Mouse (Mus musculus): ENCODE data around the gene Ttc30b. TPM values are rescaled to one million over a fixed set of nuclear protein-coding genes. Genes with fewer than 3 reads are reported as not detected.
A peak's percentile ranks its signal among the peaks of the same experiment; 100 is the strongest.
"Not testable (repeated sequence)": the region's sequence is repeated elsewhere in the genome, so short reads cannot be mapped to it uniquely, and the experiment has no call there.

The Ttc30b gene
- 17.5 and 21.8 TPM in 2 replicates for polyA plus RNA-seq (2015; fragmentation: Nextera tagmentation; extraction: Ambion mirVana)

- peak; percentile 93 for ATAC-seq (ENCODE audit: low FRiP score, low read depth)
- no peaks in the 10 kb centered on the region for H3K9me3 ChIP-seq
- WGBS: 3% methylated on average over 39 of the region's 42 CpGs
Measured at GRCm38 (mm10) chr2:75938117-75939063, at the start of gene Ttc30b. Gene Ttc30b (minus strand): TSS chr2:75938585.

GRCm38 (mm10) chr2:75987739-75988138 is 49.4 kb upstream of the Ttc30b start:
- H3K4me1 ChIP-seq (replicated peaks): peaks cover 40% of the 10 kb centered on the region
- no peak for ATAC-seq (ENCODE audit: low FRiP score, low read depth)

More at GRCm38 (mm10) chr2:75938117-75939063, at the start of gene Ttc30b:
- Histone ChIP-seq H3K27me3 (no peaks in the 10 kb centered on the region), H3K36me3 (no peaks in the 10 kb centered on the region), H3K27ac (replicated peaks) (peak within 1 kb of the TSS; percentile 92), H3K9ac (peak within 1 kb of the TSS; percentile 35), H3K4me1 (replicated peaks) (peaks cover 4% of the 10 kb centered on the region; the same call in 1 of the 2 replicates), H3K4me2 (peak within 1 kb of the TSS; percentile 57), H3K4me3 (peak within 1 kb of the TSS; percentile 55)

GRCm38 (mm10) chr2:75985124-75985523 is 46.7 kb upstream of the Ttc30b start:
- Histone ChIP-seq H3K9ac (no peak overlapping the region), H3K27ac (replicated peaks) (peak overlapping the region; percentile 60), H3K27me3 (no peaks in the 10 kb centered on the region), H3K36me3 (no peaks in the 10 kb centered on the region), H3K4me3 (no peak overlapping the region), H3K4me2 (no peak overlapping the region), H3K4me1 (replicated peaks) (peaks cover 34% of the 10 kb centered on the region), H3K9me3 (no peaks in the 10 kb centered on the region)
- ATAC-seq (ENCODE audit: low FRiP score, low read depth): peak; percentile 50; the same call in 1 of the 2 replicates
- 2% methylated on average over 2 of the region's 2 CpGs for WGBS

More at GRCm38 (mm10) chr2:75987739-75988138, 49.4 kb upstream of the Ttc30b start:
- Histone ChIP-seq H3K36me3 (no peaks in the 10 kb centered on the region), H3K4me2 (no peak overlapping the region), H3K27me3 (no peaks in the 10 kb centered on the region), H3K9me3 (no peaks in the 10 kb centered on the region), H3K4me3 (no peak overlapping the region), H3K27ac (replicated peaks) (peak overlapping the region; percentile 93), H3K9ac (no peak overlapping the region)
- 66% methylated on average over 9 of the region's 9 CpGs for WGBS

- 55% methylated on average over 3 of the region's 3 CpGs for WGBS
- Histone ChIP-seq H3K9ac (no peak overlapping the region), H3K4me2 (no peak overlapping the region), H3K4me1 (replicated peaks) (peaks cover 23% of the 10 kb centered on the region), H3K36me3 (no peaks in the 10 kb centered on the region), H3K27ac (replicated peaks) (no peak overlapping the region), H3K27me3 (no peaks in the 10 kb centered on the region), H3K9me3 (no peaks in the 10 kb centered on the region), H3K4me3 (no peak overlapping the region)
- no peak for ATAC-seq (ENCODE audit: low FRiP score, low read depth)
Measured at GRCm38 (mm10) chr2:75983847-75984246, 45.5 kb upstream of the Ttc30b start.

- no peaks in the 10 kb centered on the region for H3K36me3 ChIP-seq
- H3K9me3 ChIP-seq: no peaks in the 10 kb centered on the region
- no peak for ATAC-seq (ENCODE audit: low FRiP score, low read depth)
- no peak overlapping the region for H3K9ac ChIP-seq
- no peak overlapping the region for H3K27ac ChIP-seq (replicated peaks)
- 96% methylated on average over 3 of the region's 3 CpGs for WGBS
- H3K4me2 ChIP-seq: no peak overlapping the region
- H3K4me3 ChIP-seq: no peak overlapping the region
- peaks cover 16% of the 10 kb centered on the region for H3K4me1 ChIP-seq (replicated peaks)
- H3K27me3 ChIP-seq: no peaks in the 10 kb centered on the region
Measured at GRCm38 (mm10) chr2:75983091-75983490, 44.7 kb upstream of the Ttc30b start.

- Histone ChIP-seq H3K4me2 (no peak overlapping the region), H3K27me3 (no peaks in the 10 kb centered on the region), H3K4me1 (replicated peaks) (peaks cover 11% of the 10 kb centered on the region), H3K27ac (replicated peaks) (no peak overlapping the region), H3K4me3 (no peak overlapping the region), H3K9ac (no peak overlapping the region), H3K9me3 (no peaks in the 10 kb centered on the region), H3K36me3 (no peaks in the 10 kb centered on the region)
- no peak for ATAC-seq (ENCODE audit: low FRiP score, low read depth)
- 98% methylated on average over 4 of the region's 4 CpGs for WGBS
Measured at GRCm38 (mm10) chr2:75982626-75983025, 44.2 kb upstream of the Ttc30b start.

- ATAC-seq (ENCODE audit: low FRiP score, low read depth): peak; percentile 80
- Histone ChIP-seq H3K27ac (replicated peaks) (peak within 1 kb of the TSS; percentile 63), H3K9ac (peak within 1 kb of the TSS; percentile 29; the same call in 1 of the 2 replicates), H3K4me2 (peak within 1 kb of the TSS; percentile 71), H3K4me3 (peak within 1 kb of the TSS; percentile 46)
- 3% methylated on average over 32 of the region's 34 CpGs for whole genome bisulfite sequencing
- not testable (repeated sequence) for H3K9me3 ChIP-seq; H3K36me3 ChIP-seq; H3K4me1 ChIP-seq (replicated peaks); H3K27me3 ChIP-seq
Measured at GRCm38 (mm10) chr2:75981440-75982081, 43.2 kb upstream of the Ttc30b start, which contains the start of gene Ttc30a1. Gene Ttc30a1 (minus strand): TSS chr2:75981967.

GRCm38 (mm10) chr2:75980933-75981439 is 42.6 kb upstream of the Ttc30b start:
- not testable (repeated sequence) for H3K9me3 ChIP-seq; H3K27me3 ChIP-seq; H3K4me1 ChIP-seq (replicated peaks); ATAC-seq (ENCODE audit: low FRiP score, low read depth); H3K36me3 ChIP-seq; H3K27ac ChIP-seq (replicated peaks); H3K9ac ChIP-seq
- 94% methylated on average over 13 of the region's 13 CpGs for WGBS
- H3K4me2 ChIP-seq: peak overlapping the region; percentile 71
- peak overlapping the region; percentile 46 for H3K4me3 ChIP-seq

GRCm38 (mm10) chr2:75977752-75978368 is 39.5 kb upstream of the Ttc30b start, which contains the start of gene Ttc30a2:
Gene Ttc30a2 (minus strand): TSS chr2:75978170.
- H3K4me1 ChIP-seq (replicated peaks); H3K9me3 ChIP-seq; H3K27ac ChIP-seq (replicated peaks); H3K36me3 ChIP-seq; H3K9ac ChIP-seq; H3K4me3 ChIP-seq; H3K27me3 ChIP-seq: not testable (repeated sequence)
- ATAC-seq (ENCODE audit: low FRiP score, low read depth): peak; percentile 46; the same call in 1 of the 2 replicates
- WGBS: 21% methylated on average over 20 of the region's 24 CpGs
- H3K4me2 ChIP-seq: peak within 1 kb of the TSS; percentile 39

GRCm38 (mm10) chr2:75976070-75976469 is 37.7 kb upstream of the Ttc30b start:
- WGBS: 84% methylated on average over 2 of the region's 2 CpGs
- not testable (repeated sequence) for ATAC-seq (ENCODE audit: low FRiP score, low read depth)

GRCm38 (mm10) chr2:75974131-75974530 is 35.7 kb upstream of the Ttc30b start:
- Histone ChIP-seq H3K4me1 (replicated peaks) (no peaks in the 10 kb centered on the region), H3K9ac (no peak overlapping the region), H3K4me2 (no peak overlapping the region), H3K27me3 (no peaks in the 10 kb centered on the region), H3K36me3 (no peaks in the 10 kb centered on the region), H3K27ac (replicated peaks) (no peak overlapping the region), H3K4me3 (no peak overlapping the region), H3K9me3 (no peaks in the 10 kb centered on the region)
- no peak for ATAC-seq (ENCODE audit: low FRiP score, low read depth)
- WGBS: 73% methylated on average over 9 of the region's 9 CpGs

More at GRCm38 (mm10) chr2:75976070-75976469, 37.7 kb upstream of the Ttc30b start:
- H3K36me3 ChIP-seq; H3K9me3 ChIP-seq; H3K4me2 ChIP-seq; H3K4me3 ChIP-seq; H3K27ac ChIP-seq (replicated peaks); H3K9ac ChIP-seq; H3K4me1 ChIP-seq (replicated peaks); H3K27me3 ChIP-seq: not testable (repeated sequence)
